Mouse (Mus musculus): ENCODE measurements around the gene Wdpcp.

DNA sequence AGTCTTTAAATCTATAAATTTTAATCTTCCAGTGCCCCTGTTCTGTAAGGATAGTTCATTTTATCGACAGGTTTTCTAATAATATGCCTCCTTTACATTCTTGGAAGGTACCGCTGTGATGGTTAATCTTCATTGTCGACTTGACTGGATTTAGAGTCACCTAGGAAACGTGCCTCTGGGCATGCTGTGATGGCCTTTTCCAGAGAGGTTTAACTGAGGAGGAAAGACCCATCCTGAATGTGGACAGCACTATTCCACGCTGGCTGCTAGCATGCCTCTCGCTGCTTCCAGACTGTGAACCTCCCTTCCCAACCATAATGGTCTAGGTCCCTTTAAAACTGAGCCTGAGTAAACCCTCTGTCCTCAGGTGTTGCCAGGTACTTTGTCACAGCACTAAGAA is 163.2 kb downstream of the Wdpcp start:
- TF ChIP-seq CTCF (IDR thresholded peaks at IDR 0.05; ENCODE audit: extremely low read depth, insufficient read length, insufficient replicate concordance, low read depth, low read length) (no peak), POLR2A (IDR thresholded peaks at IDR 0.05; ENCODE audit: low read depth, low read length) (no peak)
